Mouse (Mus musculus) neural tube, embryonic 13.5 days (tissue): ENCODE data around the gene Grid2. TPM values are rescaled to one million over a fixed set of nuclear protein-coding genes. Genes with fewer than 3 reads are reported as not detected.

Source experiments
- ATAC-seq: fragments of 200-750 bp; cut with Nextera tagmentation; 2 replicates; pipeline ENCODE4 v1.8.0; 2017; ENCODE audit warnings: low read depth, mild to moderate bottlenecking, moderate TSS enrichment, moderate library complexity
- H3K27ac ChIP-seq: fragments of 300-500 bp; sonication (generic); replicated peaks from 2 replicates; pipeline ENCODE4 v1.5.1; 2015; ENCODE audit warnings: moderate library complexity, mild to moderate bottlenecking, inconsistent platforms
- H3K27me3 ChIP-seq: fragments of 300-500 bp; sonication (generic); 2 replicates; pipeline ENCODE4 v1.6.1; 2015; ENCODE audit warnings: mild to moderate bottlenecking, inconsistent platforms
- H3K36me3 ChIP-seq: fragments of 300-500 bp; sonication (generic); 2 replicates; pipeline ENCODE4 v1.6.1; 2015; ENCODE audit warnings: mild to moderate bottlenecking, inconsistent platforms
- H3K4me1 ChIP-seq: fragments of 300-500 bp; sonication (generic); replicated peaks from 2 replicates; pipeline ENCODE4 v1.6.1; 2015; ENCODE audit warnings: inconsistent platforms
- H3K4me2 ChIP-seq: fragments of 300-500 bp; sonication (generic); 2 replicates; pipeline ENCODE4 v1.6.1; 2015; ENCODE audit warnings: inconsistent platforms, mild to moderate bottlenecking, moderate library complexity
- H3K4me3 ChIP-seq: fragments of 300-500 bp; sonication (generic); 2 replicates; pipeline ENCODE4 v1.5.1; 2015; ENCODE audit warnings: mild to moderate bottlenecking, inconsistent platforms
- H3K9ac ChIP-seq: fragments of 300-500 bp; sonication (generic); 2 replicates; pipeline ENCODE4 v1.6.1; 2015; ENCODE audit warnings: moderate library complexity, mild to moderate bottlenecking, inconsistent platforms
- H3K9me3 ChIP-seq: fragments of 300-500 bp; sonication (generic); 2 replicates; pipeline ENCODE4 v1.6.1; 2016; ENCODE audit warnings: inconsistent platforms
- WGBS: fragments of 180-500 bp; shearing (Covaris S2); methylation state at CpG from one replicate; pipeline ENCODE4 v1.1.7; 2015; 5-methylcytosine and 5-hydroxymethylcytosine counted together
- polyA plus RNA-seq: library from polyadenylated mRNA; unstranded; fragments of >200 nt; fragmentation: Nextera tagmentation; extraction: Ambion mirVana; gene quantifications from 2 replicates; pipeline ENCODE4 v1.2.1, GENCODE M21; 2015

Gene Grid2
- polyA plus RNA-seq, 1 experiment from 2014 or later = 9.6 TPM

DNA sequence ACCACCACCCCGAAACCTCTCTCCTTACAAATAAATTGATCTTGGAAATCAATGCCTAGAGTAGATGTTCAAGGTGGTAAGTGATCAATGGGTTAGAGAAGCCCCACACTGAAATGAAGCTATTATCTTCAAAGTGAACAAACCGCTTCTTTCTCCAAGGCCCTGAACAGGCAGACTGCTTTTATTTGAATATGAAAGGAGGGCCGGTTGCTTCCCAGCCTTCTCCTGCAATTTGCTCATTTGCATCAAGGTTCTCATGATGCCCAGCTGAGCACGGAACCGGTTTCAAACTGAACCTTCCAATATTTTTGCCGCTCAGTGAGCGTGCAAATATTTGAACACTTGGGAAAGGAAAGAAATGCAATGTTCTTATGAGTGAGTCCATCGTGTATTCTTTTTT lies 1392.5 kb downstream of the Grid2 start:
- Histone ChIP-seq H3K4me1 (peaks cover 17% of the 10 kb centered on the region; the same call in 1 of the 2 replicates), H3K36me3 (no peaks in the 10 kb centered on the region), H3K4me2 (no peak overlapping the region), H3K9me3 (no peaks in the 10 kb centered on the region), H3K9ac (no peak overlapping the region), H3K27ac (no peak overlapping the region), H3K4me3 (no peak overlapping the region), H3K27me3 (no peaks in the 10 kb centered on the region)
- ATAC-seq = no peak
- 28% methylated on average over 8 of the region's 8 CpGs for WGBS

DNA sequence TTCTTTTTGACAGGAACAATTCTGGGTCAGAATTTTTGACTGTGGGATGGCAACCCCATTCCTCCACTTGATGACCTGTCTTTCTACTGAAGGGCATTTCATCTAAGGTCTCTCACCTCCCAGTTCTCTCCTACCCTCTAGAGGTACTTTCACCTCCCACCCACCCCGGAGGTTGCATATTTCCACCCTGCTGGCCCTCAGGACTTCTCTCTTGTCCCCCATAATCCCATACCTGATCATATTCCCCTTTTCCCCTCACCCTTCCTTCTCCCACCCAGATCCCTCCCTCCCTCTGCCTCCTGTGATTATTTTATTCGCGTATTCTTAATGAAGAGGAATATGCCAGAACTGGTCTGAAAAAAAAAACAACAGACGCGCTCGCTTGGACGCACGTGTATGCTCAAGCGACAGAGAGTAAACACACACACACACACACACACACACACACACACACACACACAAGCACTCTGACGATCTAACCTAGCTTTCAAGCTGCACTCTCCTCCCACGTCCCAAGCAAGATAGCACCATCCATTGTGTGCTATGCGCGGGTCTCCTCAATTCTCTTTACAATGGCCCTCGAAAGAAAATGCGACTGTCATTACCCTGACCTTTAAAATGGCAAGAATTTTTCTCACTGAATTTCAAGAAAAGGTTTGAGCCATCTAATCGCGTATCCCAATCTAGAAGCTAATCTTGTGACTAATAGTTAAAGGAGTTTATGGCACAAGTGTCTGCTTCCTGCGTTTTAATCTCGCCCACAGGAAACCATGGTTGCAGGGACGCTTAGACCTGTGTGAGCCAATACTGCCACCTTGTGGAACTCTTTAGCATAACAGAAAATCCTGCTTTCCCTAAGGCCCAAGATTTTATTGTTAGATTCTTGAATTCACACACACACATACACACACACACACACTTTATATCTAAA lies 1393.9 kb downstream of the Grid2 start:
- peak; percentile 89 for ATAC-seq
- Histone ChIP-seq H3K36me3 (no peaks in the 10 kb centered on the region), H3K9me3 (no peaks in the 10 kb centered on the region), H3K4me3 (peak overlapping the region; percentile 38), H3K4me2 (peak overlapping the region; percentile 58), H3K4me1 (peaks cover 17% of the 10 kb centered on the region; the same call in 1 of the 2 replicates), H3K9ac (peak overlapping the region; percentile 59), H3K27me3 (no peaks in the 10 kb centered on the region), H3K27ac (peak overlapping the region; percentile 46)
- 10% methylated on average over 20 of the region's 20 CpGs for WGBS

- WGBS = 15% methylated on average over 7 of the region's 7 CpGs
- peaks cover 17% of the 10 kb centered on the region; the same call in 1 of the 2 replicates for H3K4me1 ChIP-seq
- H3K27me3 ChIP-seq = no peaks in the 10 kb centered on the region
- H3K36me3 ChIP-seq = no peaks in the 10 kb centered on the region
- ATAC-seq = no peak
- no peak overlapping the region for H3K9ac ChIP-seq
- H3K9me3 ChIP-seq = no peaks in the 10 kb centered on the region
- no peak overlapping the region for H3K4me3 ChIP-seq
- no peak overlapping the region for H3K27ac ChIP-seq
- no peak overlapping the region for H3K4me2 ChIP-seq
These were observed 1395.1 kb downstream of the Grid2 start for GRCm38 (mm10) chr6:64650765-64651164.

DNA sequence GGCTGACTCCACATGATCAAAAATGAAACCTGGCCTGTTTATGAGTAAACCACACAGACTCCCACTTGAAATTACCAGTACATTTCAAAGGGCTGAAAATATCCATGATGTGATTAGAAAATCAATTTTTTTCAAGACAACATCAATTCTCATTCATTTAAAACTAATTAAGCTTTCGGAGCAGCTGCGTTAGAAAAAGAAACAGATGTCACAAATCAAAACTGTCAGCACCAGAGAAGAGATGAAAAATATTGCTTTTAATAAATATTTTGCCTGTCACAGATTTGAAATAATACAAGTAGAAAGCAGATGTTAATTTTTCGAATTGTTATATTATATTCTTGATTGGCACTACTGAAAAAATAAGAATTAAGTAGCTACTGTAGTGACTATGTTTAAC lies 1415.3 kb downstream of the Grid2 start:
- H3K4me1 ChIP-seq = 0 out of 2 replicates have a peak, but pooled peaks cover 3% of the 10 kb centered on the region
- no peak overlapping the region for H3K4me3 ChIP-seq
- no peak overlapping the region for H3K27ac ChIP-seq
- H3K9me3 ChIP-seq = no peaks in the 10 kb centered on the region
- ATAC-seq = no peak
- 58% methylated on average over 3 of the region's 3 CpGs for WGBS
- no peak overlapping the region for H3K9ac ChIP-seq
- no peaks in the 10 kb centered on the region for H3K27me3 ChIP-seq
- no peaks in the 10 kb centered on the region for H3K36me3 ChIP-seq
- no peak overlapping the region for H3K4me2 ChIP-seq

- H3K9ac ChIP-seq = no peak overlapping the region
- H3K9me3 ChIP-seq = no peaks in the 10 kb centered on the region
- H3K4me3 ChIP-seq = no peak overlapping the region
- ATAC-seq = no peak
- peaks cover 14% of the 10 kb centered on the region; the same call in 1 of the 2 replicates for H3K27me3 ChIP-seq
- no peaks in the 10 kb centered on the region for H3K36me3 ChIP-seq
- WGBS = 20% methylated on average over 1 of the region's 1 CpGs
- H3K4me1 ChIP-seq = peaks cover 6% of the 10 kb centered on the region
- no peak overlapping the region for H3K27ac ChIP-seq
- H3K4me2 ChIP-seq = no peak overlapping the region
These were observed 1423.1 kb downstream of the Grid2 start for GRCm38 (mm10) chr6:64678815-64679214.

GRCm38 (mm10) chr6:64683974-64684373 lies 1428.3 kb downstream of the Grid2 start:
- Histone ChIP-seq H3K36me3 (no peaks in the 10 kb centered on the region), H3K27me3 (peaks cover 53% of the 10 kb centered on the region), H3K4me3 (no peak overlapping the region), H3K9me3 (no peaks in the 10 kb centered on the region), H3K27ac (no peak overlapping the region), H3K4me2 (no peak overlapping the region), H3K4me1 (peaks cover 18% of the 10 kb centered on the region), H3K9ac (no peak overlapping the region)
- WGBS = 29% methylated on average over 9 of the region's 9 CpGs
- ATAC-seq = 0 out of 2 replicates have a peak, but pooled peaks have one; percentile 48

- H3K4me2 ChIP-seq = peak overlapping the region; percentile 40
- H3K36me3 ChIP-seq = no peaks in the 10 kb centered on the region
- no peak overlapping the region for H3K27ac ChIP-seq
- 4% methylated on average over 5 of the region's 5 CpGs for WGBS
- peak; percentile 36; the same call in 1 of the 2 replicates for ATAC-seq
- peak overlapping the region; percentile 45; the same call in 1 of the 2 replicates for H3K9ac ChIP-seq
- peaks cover 56% of the 10 kb centered on the region for H3K27me3 ChIP-seq
- H3K4me1 ChIP-seq = peaks cover 14% of the 10 kb centered on the region
- H3K9me3 ChIP-seq = no peaks in the 10 kb centered on the region
- no peak overlapping the region; the same call in 1 of the 2 replicates for H3K4me3 ChIP-seq
These were observed 1429.3 kb downstream of the Grid2 start for GRCm38 (mm10) chr6:64684973-64685372.

GRCm38 (mm10) chr6:64688181-64688944 lies 1432.7 kb downstream of the Grid2 start:
- Histone ChIP-seq H3K9ac (0 out of 2 replicates have a peak overlapping the region, but pooled peaks have one; percentile 1), H3K27me3 (peaks cover 72% of the 10 kb centered on the region), H3K36me3 (no peaks in the 10 kb centered on the region), H3K4me2 (peak overlapping the region; percentile 47), H3K4me1 (peaks cover 14% of the 10 kb centered on the region), H3K9me3 (no peaks in the 10 kb centered on the region), H3K27ac (no peak overlapping the region), H3K4me3 (0 out of 2 replicates have a peak overlapping the region, but pooled peaks have one; percentile 9)
- no peak for ATAC-seq
- 3% methylated on average over 19 of the region's 19 CpGs for WGBS

DNA sequence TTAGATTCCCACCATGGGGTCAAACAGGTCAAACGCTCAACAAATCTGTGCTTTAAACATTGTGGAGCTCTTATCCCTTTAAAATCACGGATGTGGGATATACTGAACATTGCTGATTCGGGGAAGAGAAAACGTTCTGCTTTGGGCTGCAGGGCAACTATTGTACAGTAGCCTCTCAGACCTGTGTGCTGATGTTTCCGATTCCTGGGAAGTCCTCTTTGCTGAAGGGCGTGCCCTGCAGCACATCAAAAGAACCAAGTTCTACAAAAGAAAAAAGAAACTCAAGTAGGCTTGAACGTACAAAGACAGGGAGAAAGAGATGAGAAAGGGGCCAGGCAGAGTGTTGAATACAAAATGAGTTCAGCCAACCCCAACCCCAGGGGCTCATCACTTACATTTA lies 1439.0 kb downstream of the Grid2 start:
- no peaks in the 10 kb centered on the region for H3K9me3 ChIP-seq
- H3K4me2 ChIP-seq = no peak overlapping the region
- peaks cover 36% of the 10 kb centered on the region for H3K27me3 ChIP-seq
- H3K9ac ChIP-seq = no peak overlapping the region
- no peaks in the 10 kb centered on the region for H3K36me3 ChIP-seq
- H3K4me3 ChIP-seq = no peak overlapping the region
- peaks cover 4% of the 10 kb centered on the region; the same call in 1 of the 2 replicates for H3K4me1 ChIP-seq
- no peak overlapping the region for H3K27ac ChIP-seq
- 30% methylated on average over 7 of the region's 7 CpGs for WGBS
- no peak for ATAC-seq

DNA sequence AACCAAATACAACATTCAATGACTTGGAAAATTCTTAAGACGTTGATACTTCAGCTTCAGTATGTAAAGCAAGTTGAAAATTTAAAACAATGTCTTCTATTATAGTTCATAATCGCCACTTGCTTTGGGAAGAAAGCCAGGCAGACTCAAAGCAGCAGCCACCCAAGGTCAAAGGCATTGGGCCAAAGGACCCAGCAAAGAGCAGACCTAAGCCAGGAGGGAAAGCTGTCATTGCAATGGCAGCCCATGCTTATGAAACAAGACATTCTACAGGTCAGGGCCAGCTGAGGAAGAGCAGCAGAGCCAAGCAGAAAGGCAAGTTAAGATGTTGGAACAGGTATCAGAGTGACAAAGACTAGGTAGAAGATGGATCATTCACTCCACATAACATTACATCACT lies 1448.0 kb downstream of the Grid2 start:
- H3K27me3 ChIP-seq = no peaks in the 10 kb centered on the region
- WGBS = 84% methylated on average over 2 of the region's 2 CpGs
- no peaks in the 10 kb centered on the region for H3K4me1 ChIP-seq
- H3K36me3 ChIP-seq = no peaks in the 10 kb centered on the region
- H3K27ac ChIP-seq = no peak overlapping the region
- H3K4me3 ChIP-seq = no peak overlapping the region
- no peak overlapping the region for H3K4me2 ChIP-seq
- no peak for ATAC-seq
- no peak overlapping the region for H3K9ac ChIP-seq
- no peaks in the 10 kb centered on the region for H3K9me3 ChIP-seq

DNA sequence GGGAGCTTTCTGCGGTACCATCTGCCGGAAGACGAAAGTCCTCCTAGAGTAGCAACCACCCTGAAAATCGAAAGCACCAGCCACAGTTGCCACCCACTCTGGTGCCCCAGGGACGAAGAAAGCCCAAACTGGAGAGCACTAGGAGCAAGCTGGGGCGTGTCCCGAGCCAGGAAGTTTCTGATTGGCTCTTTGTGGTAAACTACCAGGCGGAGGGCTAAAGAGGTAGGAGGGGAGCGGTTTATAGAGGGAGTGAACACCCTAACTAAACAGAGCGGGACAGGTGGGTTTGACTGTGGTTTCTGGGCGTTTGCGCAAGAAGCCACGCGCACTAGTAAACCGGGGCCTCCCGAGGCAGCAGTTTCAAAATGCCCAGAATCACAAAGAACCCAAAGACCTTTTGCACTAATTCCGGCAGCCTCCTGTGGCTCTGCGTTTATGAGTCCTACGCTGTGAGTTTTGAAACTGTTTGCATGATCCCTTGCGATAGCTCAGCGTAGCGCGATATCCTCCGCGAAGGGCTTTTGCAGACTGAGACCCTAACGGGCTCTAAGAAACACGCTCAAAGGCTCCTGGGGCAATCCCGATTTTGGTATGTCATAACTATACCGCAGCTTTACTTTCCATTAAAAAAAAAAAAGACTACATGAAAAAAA lies 1472.2 kb downstream of the Grid2 start:
- no peak overlapping the region for H3K27ac ChIP-seq
- H3K4me2 ChIP-seq = peak overlapping the region; percentile 68
- under 1% methylated on average over 29 of the region's 29 CpGs for WGBS
- ATAC-seq = 0 out of 2 replicates have a peak, but pooled peaks have one; percentile 19
- H3K4me1 ChIP-seq = peaks cover 29% of the 10 kb centered on the region
- H3K9ac ChIP-seq = no peak overlapping the region
- H3K36me3 ChIP-seq = no peaks in the 10 kb centered on the region
- H3K27me3 ChIP-seq = peaks cover 64% of the 10 kb centered on the region
- no peaks in the 10 kb centered on the region for H3K9me3 ChIP-seq
- H3K4me3 ChIP-seq = peak overlapping the region; percentile 40
